Mouse (Mus musculus) megakaryocyte, adult 5-6 weeks (primary cell): ENCODE results near the gene Ubash3a. TPM values are rescaled to one million over a fixed set of nuclear protein-coding genes. Genes with fewer than 3 reads are reported as not detected.

Source experiments
- ATAC-seq: 2 replicates; pipeline ENCODE4 v1.8.0; 2016; ENCODE audit warnings: mild to moderate bottlenecking, inconsistent platforms; ENCODE audit not compliant: poor library complexity, severe bottlenecking
- total RNA-seq, 2 experiments: library from RNA; stranded (forward) in 1 of 2; stranded (reverse) in 1 of 2; fragments of 153-499, 151-499 nt in 1 of 2; fragments of 221-1000, 200-1000 nt in 1 of 2; gene quantifications; 2 replicates each; pipeline versions ENCODE4 v1.2.3 to v1.2.4; 2015 to 2017

The Ubash3a gene
- total RNA-seq, 2 experiments from 2014 or later: 2.6 to 5.0 TPM

GRCm38 (mm10) chr17:31276922-31277918 lies 69.5 kb downstream of the Ubash3a start, which contains the start of gene Rsph1:
Gene Rsph1 (minus strand): TSS chr17:31277383.
- ATAC-seq: peak; percentile 89

- ATAC-seq: no peak
Measured at GRCm38 (mm10) chr17:31277931-31278330, 70.3 kb downstream of the Ubash3a start.

- no peak for ATAC-seq
Measured at GRCm38 (mm10) chr17:31279541-31279940, 71.9 kb downstream of the Ubash3a start.

GRCm38 (mm10) chr17:31280269-31280668 lies 72.6 kb downstream of the Ubash3a start:
- ATAC-seq: no peak

GRCm38 (mm10) chr17:31281830-31282686 lies 74.4 kb downstream of the Ubash3a start:
- peak; percentile 45 for ATAC-seq

GRCm38 (mm10) chr17:31282687-31283053 lies 75.0 kb downstream of the Ubash3a start:
- ATAC-seq: no peak

- ATAC-seq: peak; percentile 23; the same call in 1 of the 2 replicates
Measured at GRCm38 (mm10) chr17:31285867-31286266, 78.2 kb downstream of the Ubash3a start.

GRCm38 (mm10) chr17:31286492-31286891 lies 78.8 kb downstream of the Ubash3a start, which contains the start of gene Slc37a1:
Gene Slc37a1 (plus strand): TSS chr17:31286792.
- no peak for ATAC-seq

- ATAC-seq: no peak
Measured at GRCm38 (mm10) chr17:31287216-31287615, 79.5 kb downstream of the Ubash3a start.

GRCm38 (mm10) chr17:31288999-31289726 lies 81.5 kb downstream of the Ubash3a start:
- peak; percentile 48; the same call in 1 of the 2 replicates for ATAC-seq

- ATAC-seq: no peak
Measured at GRCm38 (mm10) chr17:31290311-31290710, 82.6 kb downstream of the Ubash3a start.

GRCm38 (mm10) chr17:31290859-31291258 lies 83.2 kb downstream of the Ubash3a start:
- peak; percentile 62 for ATAC-seq

GRCm38 (mm10) chr17:31294363-31295214 lies 86.9 kb downstream of the Ubash3a start:
- ATAC-seq: peak; percentile 6; the same call in 1 of the 2 replicates

GRCm38 (mm10) chr17:31295215-31295891 lies 87.7 kb downstream of the Ubash3a start:
- ATAC-seq: peak; percentile 69

GRCm38 (mm10) chr17:31295892-31296781 lies 88.5 kb downstream of the Ubash3a start:
- peak; percentile 74 for ATAC-seq
